ENCODE assay signal across 10 mouse cellular contexts in genomic region chr2:152814213-152814874, GRCm38 (mm10). TPM values are rescaled to one million over a fixed set of nuclear protein-coding genes. Genes with fewer than 3 reads are reported as not detected.
DNase-seq lines count a peak whose midpoint lies in the region; ATAC-seq and TF ChIP-seq lines count a peak whose summit lies in the region.
"Had no signal": no experiment of that assay in that cellular context is flagged by ENCODE, and none has a peak within 500 bp of the region (broad histone marks: within the 10 kb centered on the region; RNA-seq: fewer than 3 reads in every experiment).

No protein-coding gene starts in this region.

- DNase-seq in gastrocnemius, adult 2 months: no peak
- no peak for DNase-seq in gastrocnemius, adult 18-20 months (ENCODE audit: low spot score)
- DNase-seq in kidney, adult 9 months: peak; percentile 89
- DNase-seq in frontal cortex, postnatal 25 days (ENCODE audit: low spot score in 2 of 2): no peak
- no peak for DNase-seq in right cerebral cortex, adult 2 months (ENCODE audit: low spot score in 2 of 2)

- no peak overlapping the region for H3K4me2 ChIP-seq in stomach, embryonic 16.5 days (ENCODE audit: low read depth, low read length)
- H3K4me2 ChIP-seq: limb, embryonic 12.5 days had no signal

- peaks cover 4% of the 10 kb centered on the region; the same call in 1 of the 2 replicates for H3K9me3 ChIP-seq in megakaryocyte, embryonic 14.5 days
- H3K9me3 ChIP-seq in stomach, embryonic 16.5 days (replicated peaks; ENCODE audit: control insufficient read depth, low read length): no peaks in the 10 kb centered on the region
- H3K9me3 ChIP-seq: limb, embryonic 12.5 days had no signal

- TF ChIP-seq CTCF in gastrocnemius, adult 2 months (IDR thresholded peaks at IDR 0.05): no peak

- H3K4me3 ChIP-seq in gastrocnemius, adult 2 months: no peak overlapping the region
- H3K4me3 ChIP-seq in megakaryocyte, embryonic 14.5 days (replicated peaks): peak overlapping the region; percentile 76
- no peak overlapping the region for H3K4me3 ChIP-seq in stomach, embryonic 16.5 days (replicated peaks; ENCODE audit: low read length)
- H3K4me3 ChIP-seq: limb, embryonic 12.5 days; myocyte had no signal

- H3K4me1 ChIP-seq in megakaryocyte, embryonic 14.5 days: peaks cover 100% of the 10 kb centered on the region
- H3K4me1 ChIP-seq in stomach, embryonic 16.5 days (ENCODE audit: control insufficient read depth, insufficient read depth, low read length): peaks cover 50% of the 10 kb centered on the region

- 61% methylated on average over 6 of the region's 6 CpGs for WGBS in stomach, embryonic 16.5 days

- no peaks in the 10 kb centered on the region for H3K27me3 ChIP-seq in megakaryocyte, embryonic 14.5 days (replicated peaks)
- H3K27me3 ChIP-seq in stomach, embryonic 16.5 days (ENCODE audit: control insufficient read depth, insufficient read depth, low read length): no peaks in the 10 kb centered on the region
- H3K27me3 ChIP-seq: limb, embryonic 12.5 days had no signal

- peaks cover 96% of the 10 kb centered on the region for H3K36me3 ChIP-seq in megakaryocyte, embryonic 14.5 days (replicated peaks; ENCODE audit: low read length)
- H3K36me3 ChIP-seq in stomach, embryonic 16.5 days (ENCODE audit: control insufficient read depth, insufficient read depth, low read length): no peaks in the 10 kb centered on the region

- intact Hi-C loops in gastrocnemius, adult 2 months (cut with DNase I): no loop called here

- no peak for ATAC-seq in megakaryocyte, adult 5-6 weeks (ENCODE audit: poor library complexity, severe bottlenecking)
- no peak for ATAC-seq in stomach, embryonic 16.5 days (ENCODE audit: insufficient read depth, low FRiP score)

- peak overlapping the region; percentile 93 for H3K27ac ChIP-seq in gastrocnemius, adult 2 months
- H3K27ac ChIP-seq in stomach, embryonic 16.5 days (ENCODE audit: low read length): peak overlapping the region; percentile 4; the same call in 1 of the 2 replicates
- H3K27ac ChIP-seq: limb, embryonic 12.5 days had no signal

- H3K9ac ChIP-seq in stomach, embryonic 16.5 days (ENCODE audit: low read length): no peak overlapping the region
- H3K9ac ChIP-seq: limb, embryonic 12.5 days had no signal

RNA-seq across cellular contexts. Expression of gene Bcl2l1, which starts 17.2 kb away (rescaled TPM):
- total RNA-seq in gastrocnemius, adult 2 months (2021): 10 to 100 TPM; 15.7 to 40.3 TPM
- 10 to 100 TPM; 20.6 to 30.6 TPM for total RNA-seq in gastrocnemius, adult 18-20 months (2021)
- polyA plus RNA-seq in megakaryocyte, embryonic 14.5 days (2012; ENCODE audit: insufficient read depth, low replicate concordance): 498 and 1,222 TPM in 2 replicates
- total RNA-seq in megakaryocyte, adult 5-6 weeks (2015): 7.1 and 9.3 TPM in 2 replicates
- 9.3 and 12.8 TPM in 2 replicates for total RNA-seq in megakaryocyte, adult 5-6 weeks (2017)
- 78.1 and 88.8 TPM in 2 replicates for polyA plus RNA-seq in stomach, embryonic 16.5 days (2015; fragmentation: Nextera tagmentation; extraction: Ambion mirVana)

RNA-seq across cellular contexts. Expression of gene Tpx2, which starts 33.4 kb away (rescaled TPM):
- total RNA-seq in gastrocnemius, adult 2 months (2021): 1 to 10 TPM; 1.1 to 1.7 TPM
- 1 to 10 TPM; 1.6 to 5.3 TPM for total RNA-seq in gastrocnemius, adult 18-20 months (2021)
- 1.1 and 10.4 TPM in 2 replicates for polyA plus RNA-seq in megakaryocyte, embryonic 14.5 days (2012; ENCODE audit: insufficient read depth, low replicate concordance)
- total RNA-seq in megakaryocyte, adult 5-6 weeks (2015): 102 TPM in 2 replicates
- total RNA-seq in megakaryocyte, adult 5-6 weeks (2017): 122 and 126 TPM in 2 replicates
- polyA plus RNA-seq in stomach, embryonic 16.5 days (2015; fragmentation: Nextera tagmentation; extraction: Ambion mirVana): 59.8 and 60.6 TPM in 2 replicates

Comparison
In these comparisons a context has a peak if more than half of its experiments do, and no peak if none do; other contexts are left out.
1. RNA of gene Tpx2, which starts 33.4 kb away (total RNA-seq): 102 to 126 TPM in megakaryocyte, adult 5-6 weeks; 1.6 to 5.3 TPM in gastrocnemius, adult 18-20 months and 1.1 to 1.7 TPM in gastrocnemius, adult 2 months; every median in the first group is over 10 times any median in the second.